Mouse (Mus musculus) kidney, postnatal 4 days (tissue): ENCODE measurements around the gene Mlxipl.

Source experiments
- DNase-seq, 2 experiments: peaks; one replicate each; pipeline ENCODE4 v3.0.0; 2021; ENCODE audit warnings: mixed read lengths in 2 of 2

The Mlxipl gene

GRCm38 (mm10) chr5:135079578-135079977, 10.1 kb upstream of the Mlxipl start:
- no peak for DNase-seq

DNA sequence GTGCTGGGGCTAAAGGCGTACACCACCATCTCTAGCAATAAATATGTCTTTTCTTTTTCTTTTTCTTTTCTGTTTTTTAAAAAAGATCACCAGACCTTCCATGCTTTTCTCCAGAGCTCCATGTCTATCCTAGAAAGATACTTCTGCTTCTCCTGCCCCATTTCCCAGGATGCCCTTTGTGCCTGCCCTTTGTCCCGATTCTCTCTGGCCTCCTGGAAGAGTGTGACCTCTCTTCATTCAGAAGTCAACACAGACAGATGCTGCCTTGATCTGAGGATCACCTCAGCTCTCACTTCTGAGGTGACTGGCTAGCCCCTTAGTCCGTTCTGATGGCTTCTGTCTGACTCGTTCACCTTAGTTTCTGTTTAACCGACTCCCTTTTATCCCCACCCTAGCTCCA, 9.2 kb upstream of the Mlxipl start:
- DNase-seq: no peak

DNA sequence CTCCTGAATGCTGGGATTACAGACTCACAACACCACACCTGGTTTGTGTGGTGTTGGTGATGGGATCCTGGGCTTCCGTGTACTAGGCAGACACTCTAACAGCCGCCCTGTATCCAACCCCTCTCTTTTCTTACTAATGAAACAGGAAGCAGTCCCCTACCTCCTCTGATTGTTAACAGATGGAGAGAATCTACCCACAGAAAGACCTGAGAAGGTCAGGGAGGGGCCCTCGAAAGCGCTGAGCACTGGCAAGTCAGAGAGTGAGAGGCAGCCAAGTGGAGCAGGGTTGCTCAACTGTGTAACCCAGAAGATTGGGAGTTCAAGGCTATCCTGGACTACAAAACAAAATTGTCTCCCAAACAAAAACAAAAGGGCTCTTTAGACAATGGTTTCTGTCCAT, 2.8 kb upstream of the Mlxipl start:
- DNase-seq: no peak

- no peak for DNase-seq
These were observed 11.3 kb downstream of the Mlxipl start for GRCm38 (mm10) chr5:135100981-135101380.

DNA sequence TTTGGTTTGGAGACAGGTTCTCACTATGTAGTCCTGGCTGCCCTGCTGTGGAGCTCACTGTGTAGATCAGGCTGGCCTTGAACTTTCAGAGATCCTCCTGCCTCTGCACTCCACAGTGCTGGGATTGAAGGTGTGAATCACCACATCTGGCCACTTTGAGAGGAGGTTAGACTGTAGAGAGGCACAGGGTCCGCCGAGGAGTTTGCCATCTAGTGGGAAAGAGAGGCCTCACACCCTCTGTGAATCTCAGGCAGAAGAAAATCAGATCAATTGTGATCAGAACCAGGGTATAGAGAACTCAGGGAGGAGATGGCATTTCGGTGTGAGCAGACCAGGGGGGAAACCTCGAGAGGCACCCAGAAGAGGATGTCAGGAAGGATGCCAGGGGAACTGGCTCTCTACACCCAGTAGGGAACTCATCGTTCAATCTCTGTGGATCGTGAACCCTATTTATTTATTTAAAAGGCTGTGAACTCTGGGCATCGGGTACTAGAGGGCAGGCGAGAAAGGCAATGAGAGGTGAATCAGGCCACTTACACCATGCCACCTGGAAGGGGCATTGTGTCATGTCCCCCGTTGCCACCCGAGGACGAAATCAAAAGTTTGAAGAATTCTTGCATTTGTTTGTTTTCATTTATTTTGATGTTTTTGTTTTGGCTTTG, 14.4 kb downstream of the Mlxipl start:
- peak; percentile 42 to 45 for DNase-seq

GRCm38 (mm10) chr5:135106758-135107256, 17.1 kb downstream of the Mlxipl start:
- DNase-seq: peak; percentile 88 to 94

- DNase-seq: peak; percentile 77 to 84
These were observed 18.1 kb downstream of the Mlxipl start for GRCm38 (mm10) chr5:135107521-135108501.

- DNase-seq: no peak
These were observed 19.3 kb downstream of the Mlxipl start for GRCm38 (mm10) chr5:135109017-135109416.

DNA sequence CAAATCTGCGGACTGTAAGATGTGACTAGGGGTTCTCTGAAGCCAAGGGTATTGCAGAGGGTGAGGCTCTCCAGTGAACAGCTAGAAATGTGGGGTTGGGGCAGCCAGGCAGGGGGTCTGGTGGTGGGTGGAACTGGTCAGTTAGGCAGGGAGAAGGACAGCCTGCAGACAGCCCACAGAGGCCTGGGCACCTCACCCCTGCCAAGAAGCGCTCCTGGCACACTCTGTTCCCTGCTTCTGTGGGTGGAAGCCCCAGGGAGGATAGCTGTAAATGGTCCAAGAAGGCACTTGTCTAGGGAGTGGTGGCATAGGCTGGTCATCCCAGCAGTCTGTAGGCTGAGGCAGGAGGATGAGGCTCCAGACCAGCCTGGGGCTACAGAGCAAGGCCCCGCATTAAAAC, 19.7 kb downstream of the Mlxipl start:
- DNase-seq: no peak

DNA sequence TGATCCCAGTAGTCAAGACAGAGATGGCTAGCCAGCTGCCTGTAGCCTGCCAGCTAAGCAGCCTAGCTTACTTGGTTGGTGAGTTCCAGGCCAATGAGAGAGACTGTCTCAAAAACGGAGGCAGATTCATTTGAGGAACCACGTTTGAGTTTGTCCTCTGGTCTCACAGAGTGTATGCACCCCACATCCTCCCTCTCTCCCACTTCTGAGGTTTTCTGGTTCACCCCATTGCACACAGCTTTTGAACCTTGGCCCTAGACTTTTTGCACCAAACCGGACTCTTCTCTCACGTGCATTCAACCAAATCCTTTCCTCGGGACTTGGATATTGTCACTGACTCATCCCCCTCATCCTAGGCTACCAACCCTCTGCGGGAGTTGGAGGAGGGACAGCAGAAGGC, 20.3 kb downstream of the Mlxipl start:
- DNase-seq: peak in 1 of 2 experiments; percentile 16

- DNase-seq: no peak
These were observed 24.1 kb downstream of the Mlxipl start for GRCm38 (mm10) chr5:135113782-135114181.

DNA sequence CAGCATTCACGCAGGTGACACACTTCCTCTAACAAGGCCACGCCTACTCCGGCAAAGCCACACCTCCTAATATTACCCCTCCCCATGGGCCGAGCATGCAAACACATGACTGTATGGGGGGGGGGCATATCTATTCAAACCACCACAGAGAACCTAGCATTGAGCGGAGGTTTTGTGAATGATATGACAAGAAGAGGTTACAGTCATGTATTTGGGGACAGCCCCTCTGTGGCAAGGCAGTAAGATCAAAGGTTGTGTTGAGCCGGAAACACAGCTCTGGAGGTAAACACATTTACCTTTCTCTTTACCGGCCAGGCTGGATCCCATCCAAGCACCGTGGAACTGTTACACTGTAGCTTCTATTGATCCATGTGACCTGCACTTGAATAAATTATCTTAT, 25.6 kb downstream of the Mlxipl start:
- no peak for DNase-seq

GRCm38 (mm10) chr5:135118589-135119081, 28.9 kb downstream of the Mlxipl start:
- DNase-seq: peak; percentile 75 to 81

DNA sequence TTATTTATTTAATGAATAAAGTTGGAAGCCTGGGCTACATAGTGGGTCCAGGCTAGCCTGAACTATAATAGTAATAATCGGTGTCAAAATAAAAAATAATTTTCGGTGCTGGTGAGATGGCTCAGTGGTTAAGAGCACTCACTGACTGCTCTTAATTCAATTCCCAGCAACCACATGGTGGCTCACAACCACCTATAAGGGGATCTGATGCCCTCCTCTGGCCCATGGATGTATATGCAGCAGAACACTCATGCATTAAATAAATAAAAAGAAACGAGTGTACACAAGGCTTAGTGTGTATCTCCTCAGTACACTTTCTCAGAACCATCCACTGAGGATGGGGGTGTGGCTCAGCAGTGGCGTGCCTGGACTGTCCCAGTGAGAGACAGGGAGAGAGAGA, 31.1 kb downstream of the Mlxipl start:
- no peak for DNase-seq

GRCm38 (mm10) chr5:135126121-135126520, 36.4 kb downstream of the Mlxipl start:
- DNase-seq: no peak

DNA sequence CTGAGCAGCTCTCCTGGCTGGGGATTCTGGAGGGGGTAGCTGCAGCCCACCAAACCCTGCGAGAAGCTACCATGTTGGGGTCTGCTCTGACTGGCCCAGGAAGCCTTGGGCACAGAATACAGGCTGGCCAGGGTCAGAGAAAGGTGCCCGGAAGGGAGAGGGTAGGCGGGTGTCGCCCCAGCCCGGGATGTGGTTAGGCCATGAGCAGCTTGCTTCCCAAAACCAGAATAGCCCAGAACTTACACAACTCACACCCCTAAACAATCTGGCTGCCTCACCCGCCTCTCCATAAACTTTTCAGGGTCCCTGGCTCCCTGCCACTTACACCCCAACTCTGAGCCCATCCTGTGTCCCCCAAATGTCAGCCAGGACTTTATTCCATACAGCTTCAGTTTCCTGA, 38.0 kb downstream of the Mlxipl start:
- no peak for DNase-seq

- no peak for DNase-seq
These were observed 40.1 kb downstream of the Mlxipl start for GRCm38 (mm10) chr5:135129747-135130146.

DNA sequence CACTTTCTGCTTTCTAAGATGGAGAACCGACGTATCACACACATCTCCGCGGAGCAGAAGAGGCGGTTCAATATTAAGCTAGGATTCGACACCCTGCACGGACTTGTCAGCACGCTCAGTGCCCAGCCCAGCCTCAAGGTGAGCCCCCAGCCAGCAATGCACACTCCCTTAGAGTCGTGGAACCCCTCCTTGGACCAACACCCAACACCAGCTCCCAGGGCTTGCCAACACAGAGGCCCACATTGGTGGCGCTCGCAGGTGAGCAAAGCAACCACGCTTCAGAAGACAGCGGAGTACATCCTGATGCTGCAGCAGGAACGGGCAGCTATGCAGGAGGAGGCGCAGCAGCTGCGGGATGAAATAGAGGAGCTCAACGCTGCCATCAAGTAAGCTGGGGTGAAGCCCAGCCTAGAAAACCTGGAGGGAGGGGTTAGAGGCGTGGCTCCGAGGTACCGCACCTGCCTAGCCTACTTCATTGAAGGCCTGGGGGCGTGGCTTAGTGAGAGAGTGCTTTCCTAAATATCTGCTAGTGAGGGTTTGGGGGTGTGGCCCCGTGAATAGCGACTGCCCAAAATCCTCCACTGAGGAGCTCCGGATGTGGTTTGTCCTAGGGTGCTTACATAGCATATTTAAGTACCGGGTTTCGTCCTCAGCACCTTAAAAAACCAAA, 44.2 kb downstream of the Mlxipl start:
- peak; percentile 61 to 78 for DNase-seq

- peak; percentile 67 to 73 for DNase-seq
These were observed 44.8 kb downstream of the Mlxipl start for GRCm38 (mm10) chr5:135134534-135134933.

GRCm38 (mm10) chr5:135139881-135140280, 50.2 kb downstream of the Mlxipl start:
- DNase-seq: no peak

- no peak for DNase-seq
These were observed 54.8 kb downstream of the Mlxipl start for GRCm38 (mm10) chr5:135144469-135144868.

DNA sequence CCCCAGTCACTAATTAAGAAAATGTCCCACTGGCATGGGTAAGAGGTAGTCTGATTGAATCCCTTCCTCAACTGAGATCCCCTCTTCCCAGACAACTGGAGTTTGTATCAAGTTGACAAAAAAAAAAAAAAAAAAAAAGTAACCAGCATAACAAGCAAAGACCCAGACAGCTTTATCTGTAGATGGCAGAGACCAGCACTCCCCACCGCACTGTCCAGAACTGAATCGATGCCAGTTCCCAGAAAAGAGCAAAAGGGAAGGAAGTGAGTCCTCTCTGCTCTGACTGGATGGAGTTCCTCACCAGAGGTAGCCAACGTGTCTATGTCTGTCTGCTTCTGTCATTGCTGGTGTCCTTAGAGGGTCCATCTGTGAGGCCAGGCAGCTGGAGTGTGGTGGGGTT, 55.8 kb downstream of the Mlxipl start:
- DNase-seq: no peak

DNA sequence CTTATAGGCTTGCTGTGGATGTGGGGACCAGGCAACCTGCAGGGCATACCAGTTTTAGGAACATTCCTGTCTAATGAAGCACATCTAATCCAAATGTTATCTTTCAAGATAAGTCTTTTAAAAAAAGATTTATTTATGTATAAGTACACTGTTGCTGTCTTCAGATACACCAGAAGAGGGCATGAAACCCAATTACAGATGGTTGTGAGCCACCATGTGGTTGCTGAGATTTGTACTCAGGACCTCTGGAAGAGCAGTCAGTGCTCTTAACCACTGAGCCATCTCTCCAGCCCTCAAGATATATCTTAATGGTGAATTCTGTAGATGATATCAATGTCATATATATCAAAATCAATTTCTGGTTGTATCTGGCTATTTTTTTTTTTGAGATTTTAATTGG, 56.3 kb downstream of the Mlxipl start:
- DNase-seq: no peak
